Mouse (Mus musculus): ENCODE measurements at regions not wholly inside any gene's neighbourhood (a gene's known extent, or its start where the extent isn't known, plus 50 kb on each side); places are given as distances from the start of the nearest gene placed in this dataset.

- TF ChIP-seq TCF12 (IDR thresholded peaks at IDR 0.05; ENCODE audit: low read depth, low read length): no peak
- no peak for TF ChIP-seq POLR2A (IDR thresholded peaks at IDR 0.05; ENCODE audit: control insufficient read depth in 1 of 2, insufficient read depth in 1 of 2, low read depth in 1 of 2, low read length in 2 of 2, poor library complexity in 1 of 2)
- no peak for TF ChIP-seq CTCF (IDR thresholded peaks at IDR 0.05 in 2 of 3, conservative IDR thresholded peaks at IDR 0.05 in 1 of 3; ENCODE audit: control insufficient read depth in 1 of 3, insufficient read depth in 1 of 3, low read depth in 2 of 3, low read length in 3 of 3, poor library complexity in 1 of 3, severe bottlenecking in 1 of 3)
- no peak for TF ChIP-seq JUND (IDR thresholded peaks at IDR 0.05; ENCODE audit: low read depth, low read length)
- TF ChIP-seq MAZ (IDR thresholded peaks at IDR 0.05; ENCODE audit: low read depth, low read length): no peak
- no peak for TF ChIP-seq USF1 (IDR thresholded peaks at IDR 0.05; ENCODE audit: low read depth, low read length)
- no peak for TF ChIP-seq MAX (IDR thresholded peaks at IDR 0.05; ENCODE audit: low read length)
- no peak for TF ChIP-seq SIN3A (IDR thresholded peaks at IDR 0.05; ENCODE audit: low read length)
- TF ChIP-seq MEF2A (IDR thresholded peaks at IDR 0.05; ENCODE audit: extremely low read depth, insufficient replicate concordance, low read depth, low read length, poor library complexity, severe bottlenecking): no peak
- TF ChIP-seq POLR2AphosphoS2 (IDR thresholded peaks at IDR 0.05; ENCODE audit: low read length): no peak
- no peak for TF ChIP-seq CHD1 (IDR thresholded peaks at IDR 0.05; ENCODE audit: low read depth, low read length)
- no peak for TF ChIP-seq BHLHE40 (IDR thresholded peaks at IDR 0.05; ENCODE audit: borderline replicate concordance, low read depth, low read length)
Observed at GRCm38 (mm10) chr14:105500966-105501741, 242.8 kb downstream of the Ndfip2 start.
